Mouse (Mus musculus): ENCODE measurements around the gene Larp1. TPM values are rescaled to one million over a fixed set of nuclear protein-coding genes. Genes with fewer than 3 reads are reported as not detected.

The Larp1 gene
- polyA plus RNA-seq, 1 experiment from 2014 or later: 26.9 TPM

GRCm38 (mm10) chr11:58016371-58016770 is 7.5 kb downstream of the Larp1 start:
- DNase-seq (no peak), ATAC-seq (ENCODE audit: insufficient read depth) (no peak)
- WGBS: 42% methylated on average over 3 of the region's 3 CpGs
- Histone ChIP-seq H3K27me3 (ENCODE audit: insufficient read depth, low read length) (no peaks in the 10 kb centered on the region), H3K4me3 (ENCODE audit: low read depth, low read length) (no peak overlapping the region), H3K4me1 (ENCODE audit: insufficient read depth) (peaks cover 21% of the 10 kb centered on the region), H3K9me3 (ENCODE audit: low read depth, low read length) (no peaks in the 10 kb centered on the region), H3K9ac (no peak overlapping the region), H3K36me3 (ENCODE audit: insufficient read depth) (no peaks in the 10 kb centered on the region), H3K27ac (ENCODE audit: low read depth) (no peak overlapping the region), H3K4me2 (no peak overlapping the region)
- TF ChIP-seq CTCF (IDR thresholded peaks at IDR 0.05; ENCODE audit: low read depth): no peak

- no peak for DNase-seq
- H3K27me3 ChIP-seq (ENCODE audit: insufficient read depth, low read length): no peaks in the 10 kb centered on the region
- no peaks in the 10 kb centered on the region for H3K36me3 ChIP-seq (ENCODE audit: insufficient read depth)
- no peak overlapping the region for H3K4me2 ChIP-seq
- no peaks in the 10 kb centered on the region for H3K9me3 ChIP-seq (ENCODE audit: low read depth, low read length)
- H3K4me1 ChIP-seq (ENCODE audit: insufficient read depth): peaks cover 25% of the 10 kb centered on the region
- ATAC-seq (ENCODE audit: insufficient read depth): no peak
- 55% methylated on average over 1 of the region's 1 CpGs for WGBS
- H3K9ac ChIP-seq: no peak overlapping the region
- no peak overlapping the region for H3K27ac ChIP-seq (ENCODE audit: low read depth)
- H3K4me3 ChIP-seq (ENCODE audit: low read depth, low read length): no peak overlapping the region
- TF ChIP-seq CTCF (IDR thresholded peaks at IDR 0.05; ENCODE audit: low read depth): no peak
Measured at GRCm38 (mm10) chr11:58017422-58017821, 8.6 kb downstream of the Larp1 start.

- Histone ChIP-seq H3K9ac (no peak overlapping the region), H3K27ac (ENCODE audit: low read depth) (no peak overlapping the region), H3K36me3 (ENCODE audit: insufficient read depth) (no peaks in the 10 kb centered on the region), H3K27me3 (ENCODE audit: insufficient read depth, low read length) (no peaks in the 10 kb centered on the region), H3K4me1 (ENCODE audit: insufficient read depth) (peaks cover 25% of the 10 kb centered on the region), H3K4me3 (ENCODE audit: low read depth, low read length) (no peak overlapping the region), H3K4me2 (no peak overlapping the region), H3K9me3 (ENCODE audit: low read depth, low read length) (no peaks in the 10 kb centered on the region)
- peak; percentile 4; the same call in 1 of the 2 replicates for TF ChIP-seq CTCF (IDR thresholded peaks at IDR 0.05; ENCODE audit: low read depth)
- WGBS: 38% methylated on average over 2 of the region's 2 CpGs
- DNase-seq: no peak
- no peak for ATAC-seq (ENCODE audit: insufficient read depth)
Measured at GRCm38 (mm10) chr11:58018287-58018686, 9.4 kb downstream of the Larp1 start.

- H3K4me2 ChIP-seq: no peak overlapping the region
- H3K27me3 ChIP-seq (ENCODE audit: insufficient read depth, low read length): no peaks in the 10 kb centered on the region
- H3K36me3 ChIP-seq (ENCODE audit: insufficient read depth): no peaks in the 10 kb centered on the region
- no peak for ATAC-seq (ENCODE audit: insufficient read depth)
- no peak overlapping the region for H3K27ac ChIP-seq (ENCODE audit: low read depth)
- DNase-seq: no peak
- TF ChIP-seq CTCF (IDR thresholded peaks at IDR 0.05; ENCODE audit: low read depth): no peak; the same call in 1 of the 2 replicates
- H3K9me3 ChIP-seq (ENCODE audit: low read depth, low read length): no peaks in the 10 kb centered on the region
- no peak overlapping the region for H3K9ac ChIP-seq
- WGBS: 77% methylated on average over 4 of the region's 4 CpGs
- no peak overlapping the region for H3K4me3 ChIP-seq (ENCODE audit: low read depth, low read length)
- peaks cover 25% of the 10 kb centered on the region for H3K4me1 ChIP-seq (ENCODE audit: insufficient read depth)
Measured at GRCm38 (mm10) chr11:58018701-58019100, 9.8 kb downstream of the Larp1 start.

- Histone ChIP-seq H3K36me3 (ENCODE audit: insufficient read depth) (no peaks in the 10 kb centered on the region), H3K9ac (no peak overlapping the region), H3K4me1 (ENCODE audit: insufficient read depth) (peaks cover 25% of the 10 kb centered on the region), H3K27ac (ENCODE audit: low read depth) (peak overlapping the region; percentile 37; the same call in 1 of the 2 replicates), H3K4me2 (peak overlapping the region; percentile 16; the same call in 1 of the 2 replicates), H3K9me3 (ENCODE audit: low read depth, low read length) (no peaks in the 10 kb centered on the region), H3K4me3 (ENCODE audit: low read depth, low read length) (no peak overlapping the region), H3K27me3 (ENCODE audit: insufficient read depth, low read length) (no peaks in the 10 kb centered on the region)
- ATAC-seq (ENCODE audit: insufficient read depth) (no peak), DNase-seq (peak; percentile 33)
- no peak for TF ChIP-seq CTCF (IDR thresholded peaks at IDR 0.05; ENCODE audit: low read depth)
- WGBS: 21% methylated on average over 1 of the region's 1 CpGs
Measured at GRCm38 (mm10) chr11:58021095-58021494, 12.2 kb downstream of the Larp1 start.

- no peaks in the 10 kb centered on the region for H3K27me3 ChIP-seq (ENCODE audit: insufficient read depth, low read length)
- no peak overlapping the region for H3K9ac ChIP-seq
- H3K4me3 ChIP-seq (ENCODE audit: low read depth, low read length): no peak overlapping the region
- peak overlapping the region; percentile 66; the same call in 1 of the 2 replicates for H3K27ac ChIP-seq (ENCODE audit: low read depth)
- H3K4me1 ChIP-seq (ENCODE audit: insufficient read depth): peaks cover 21% of the 10 kb centered on the region
- WGBS: 15% methylated on average over 2 of the region's 2 CpGs
- peak overlapping the region; percentile 16; the same call in 1 of the 2 replicates for H3K4me2 ChIP-seq
- ATAC-seq (ENCODE audit: insufficient read depth) (peak; percentile 50; the same call in 1 of the 2 replicates), DNase-seq (peak; percentile 51)
- H3K9me3 ChIP-seq (ENCODE audit: low read depth, low read length): no peaks in the 10 kb centered on the region
- H3K36me3 ChIP-seq (ENCODE audit: insufficient read depth): no peaks in the 10 kb centered on the region
- TF ChIP-seq CTCF (IDR thresholded peaks at IDR 0.05; ENCODE audit: low read depth): no peak
Measured at GRCm38 (mm10) chr11:58021618-58022017, 12.8 kb downstream of the Larp1 start.

GRCm38 (mm10) chr11:58024271-58024670 is 15.4 kb downstream of the Larp1 start:
- TF ChIP-seq CTCF (IDR thresholded peaks at IDR 0.05; ENCODE audit: low read depth): no peak
- Histone ChIP-seq H3K4me1 (ENCODE audit: insufficient read depth) (peaks cover 27% of the 10 kb centered on the region), H3K9ac (no peak overlapping the region), H3K27ac (ENCODE audit: low read depth) (no peak overlapping the region), H3K27me3 (ENCODE audit: insufficient read depth, low read length) (no peaks in the 10 kb centered on the region), H3K4me2 (no peak overlapping the region), H3K9me3 (ENCODE audit: low read depth, low read length) (no peaks in the 10 kb centered on the region), H3K36me3 (ENCODE audit: insufficient read depth) (no peaks in the 10 kb centered on the region), H3K4me3 (ENCODE audit: low read depth, low read length) (no peak overlapping the region)
- no peak for DNase-seq
- no peak for ATAC-seq (ENCODE audit: insufficient read depth)
- 73% methylated on average over 1 of the region's 1 CpGs for WGBS

All from lung, embryonic 14.5 days (tissue).